Mouse (Mus musculus) forebrain, embryonic 15.5 days (tissue): ENCODE data around the gene Taf7l. TPM values are rescaled to one million over a fixed set of nuclear protein-coding genes. Genes with fewer than 3 reads are reported as not detected.

Source experiments
- ATAC-seq: fragments of 200-750 bp; cut with Nextera tagmentation; replicated peaks from 2 replicates; pipeline ENCODE4 v1.8.0; 2017; ENCODE audit warnings: mild to moderate bottlenecking, moderate TSS enrichment, moderate library complexity
- H3K27ac ChIP-seq: fragments of 300-500 bp; sonication (generic); replicated peaks from 2 replicates; pipeline ENCODE4 v1.5.1; 2015; ENCODE audit warnings: mild to moderate bottlenecking, inconsistent platforms
- H3K27me3 ChIP-seq: fragments of 300-500 bp; sonication (generic); 2 replicates; pipeline ENCODE4 v1.6.1; 2015; ENCODE audit warnings: inconsistent platforms
- H3K36me3 ChIP-seq: fragments of 300-500 bp; sonication (generic); 2 replicates; pipeline ENCODE4 v1.6.1; 2015; ENCODE audit warnings: mild to moderate bottlenecking, inconsistent platforms
- H3K4me1 ChIP-seq: fragments of 300-500 bp; sonication (generic); 2 replicates; pipeline ENCODE4 v1.6.1; 2015; ENCODE audit warnings: inconsistent platforms
- H3K4me2 ChIP-seq: fragments of 300-500 bp; sonication (generic); replicated peaks from 2 replicates; pipeline ENCODE4 v1.6.1; 2015; ENCODE audit warnings: mild to moderate bottlenecking, inconsistent platforms
- H3K4me3 ChIP-seq: fragments of 300-500 bp; sonication (generic); 2 replicates; pipeline ENCODE4 v1.5.1; 2015; ENCODE audit warnings: mild to moderate bottlenecking, inconsistent platforms
- H3K9ac ChIP-seq: fragments of 300-500 bp; sonication (generic); replicated peaks from 2 replicates; pipeline ENCODE4 v1.6.1; 2015; ENCODE audit warnings: mild to moderate bottlenecking, inconsistent platforms
- H3K9me3 ChIP-seq: fragments of 300-500 bp; sonication (generic); 2 replicates; pipeline ENCODE4 v1.6.1; 2016; ENCODE audit warnings: inconsistent platforms
- WGBS: fragments of 180-500 bp; shearing (Covaris S2); methylation state at CpG from one replicate; pipeline ENCODE4 v1.1.7; 2015; ENCODE audit warnings: mixed read lengths; 5-methylcytosine and 5-hydroxymethylcytosine counted together
- polyA plus RNA-seq: library from polyadenylated mRNA; unstranded; fragments of >200 nt; fragmentation: Nextera tagmentation; extraction: Ambion mirVana; gene quantifications from 2 replicates; pipeline ENCODE4 v1.2.1, GENCODE M21; 2015

Gene Taf7l
- polyA plus RNA-seq, 1 experiment from 2014 or later, result not detected

DNA sequence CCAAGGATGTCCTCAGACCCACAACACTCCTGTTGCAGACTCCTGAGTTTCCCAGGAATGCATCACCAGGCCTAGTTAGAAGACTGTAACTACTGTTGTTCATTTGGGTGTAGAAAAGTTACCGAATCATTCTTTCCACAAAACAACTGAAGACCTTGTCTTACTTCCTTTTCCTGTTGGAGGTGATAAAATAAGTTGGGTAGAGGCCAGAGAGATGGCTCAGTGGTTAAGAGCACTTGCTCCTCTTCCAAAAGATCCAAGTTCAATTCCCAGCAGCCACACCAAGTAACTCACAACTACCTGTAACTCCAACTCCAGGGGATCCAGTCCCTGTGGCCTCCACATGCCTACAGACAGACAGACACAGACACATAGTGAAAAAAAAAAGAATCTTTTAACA is 64.2 kb downstream of the Taf7l start:
- no peaks in the 10 kb centered on the region for H3K9me3 ChIP-seq
- ATAC-seq, result no peak
- 91% methylated on average over 1 of the region's 1 CpGs for WGBS
- no peaks in the 10 kb centered on the region for H3K36me3 ChIP-seq
- H3K4me1 ChIP-seq, result no peaks in the 10 kb centered on the region
- no peak overlapping the region for H3K9ac ChIP-seq
- H3K27me3 ChIP-seq, result no peaks in the 10 kb centered on the region
- H3K4me2 ChIP-seq, result no peak overlapping the region
- no peak overlapping the region for H3K4me3 ChIP-seq
- H3K27ac ChIP-seq, result no peak overlapping the region

Other genes starting within 250 kb of the Taf7l start
- gene Trmt2b, start 199.5 kb downstream of the Taf7l start, polyA plus RNA-seq, result 5.6 and 6.2 TPM in 2 replicates
- gene Tmem35a, start 181.3 kb downstream of the Taf7l start, polyA plus RNA-seq, result 111 and 123 TPM in 2 replicates
- 14.0 and 14.4 TPM in 2 replicates for gene Cenpi, start 168.4 kb downstream of the Taf7l start, polyA plus RNA-seq
- 14.2 and 16.8 TPM in 2 replicates for gene Drp2, start 71.9 kb downstream of the Taf7l start, polyA plus RNA-seq
- gene Timm8a1, start 65.4 kb upstream of the Taf7l start, polyA plus RNA-seq, result 46.8 and 46.9 TPM in 2 replicates
- 0.28 and 0.45 TPM in 2 replicates for gene Btk, start 107.1 kb upstream of the Taf7l start, polyA plus RNA-seq
- 220 and 235 TPM in 2 replicates for gene Rpl36a, start 109.2 kb upstream of the Taf7l start, polyA plus RNA-seq
- gene Gla, start 124.6 kb upstream of the Taf7l start, polyA plus RNA-seq, result 2.9 and 3.4 TPM in 2 replicates
- 174 and 177 TPM in 2 replicates for gene Hnrnph2, start 124.7 kb upstream of the Taf7l start, polyA plus RNA-seq
- 7.3 and 7.8 TPM in 2 replicates for gene Armcx4, start 210.0 kb upstream of the Taf7l start, polyA plus RNA-seq
- gene Armcx1, start 241.5 kb upstream of the Taf7l start, polyA plus RNA-seq, result 71.0 and 73.6 TPM in 2 replicates